8 mouse cellular contexts compared by ENCODE assay signal in the genomic region with DNA sequence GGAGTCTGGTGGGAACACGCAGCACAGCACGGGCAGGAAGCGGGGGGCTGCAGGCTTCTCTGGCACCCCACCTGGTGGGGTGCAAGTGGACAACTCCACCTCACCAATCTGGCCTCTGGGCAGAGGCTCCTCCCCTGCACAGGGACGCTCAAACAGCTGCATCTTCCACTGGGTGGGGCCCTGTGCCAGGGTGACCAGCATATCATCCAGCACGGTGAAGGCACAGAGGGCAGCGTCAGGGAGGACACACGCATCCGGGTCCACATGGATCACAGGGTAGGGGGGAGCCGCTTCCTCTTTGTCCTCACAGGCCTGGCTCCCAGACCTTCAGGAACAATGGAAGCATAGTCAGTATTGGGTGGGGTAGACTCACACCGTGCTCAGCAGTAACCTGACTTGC. TPM values are rescaled to one million over a fixed set of nuclear protein-coding genes. Genes with fewer than 3 reads are reported as not detected.
A peak's percentile ranks its signal among the peaks of the same experiment; 100 is the strongest.
DNase-seq lines count a peak whose midpoint lies in the region; ATAC-seq and TF ChIP-seq lines count a peak whose summit lies in the region.

No protein-coding gene starts in this region.

- TF ChIP-seq POLR2A in bone marrow, adult 2 months (IDR thresholded peaks at IDR 0.05; ENCODE audit: borderline replicate concordance, control insufficient read depth, low read depth, low read length), result no peak

- 73% methylated on average over 10 of the region's 10 CpGs for WGBS in heart, embryonic 10.5 days
- WGBS in bone marrow, adult 2 months, result 73% methylated on average over 10 of the region's 10 CpGs
- 59% methylated on average over 10 of the region's 10 CpGs for WGBS in heart, embryonic 16.5 days

- no peaks in the 10 kb centered on the region for H3K9me3 ChIP-seq in heart, embryonic 10.5 days
- H3K9me3 ChIP-seq in heart, embryonic 16.5 days (replicated peaks; ENCODE audit: control insufficient read depth, low read length), result no peaks in the 10 kb centered on the region

- peak overlapping the region; percentile 93 for H3K4me2 ChIP-seq in heart, embryonic 16.5 days (ENCODE audit: low read depth, low read length)

- ATAC-seq in heart, embryonic 16.5 days (replicated peaks; ENCODE audit: extremely low read depth, insufficient read depth, low FRiP score), result no peak

- peak overlapping the region; percentile 90 for H3K4me3 ChIP-seq in heart, embryonic 10.5 days
- H3K4me3 ChIP-seq in bone marrow, adult 2 months (replicated peaks; ENCODE audit: control insufficient read depth, low read depth, low read length), result peak overlapping the region; percentile 1
- H3K4me3 ChIP-seq in heart, embryonic 16.5 days (ENCODE audit: low read length), result peak overlapping the region; percentile 66

- peak overlapping the region; percentile 77 for H3K9ac ChIP-seq in heart, embryonic 16.5 days (ENCODE audit: low read length)

- H3K27ac ChIP-seq in heart, embryonic 10.5 days, result no peak overlapping the region
- no peak overlapping the region for H3K27ac ChIP-seq in bone marrow, adult 2 months (ENCODE audit: control insufficient read depth, insufficient read depth, low read depth, low read length, poor library complexity)
- no peak overlapping the region for H3K27ac ChIP-seq in heart, embryonic 16.5 days (ENCODE audit: low read length)

- no peak for DNase-seq in heart, embryonic 10.5 days (ENCODE audit: low spot score)
- no peak for DNase-seq in heart, adult 9 months (ENCODE audit: low spot score in 2 of 2)
- peak; percentile 40 to 57 for DNase-seq in lung, postnatal 4 days
- DNase-seq in layer of hippocampus, adult 9-11 months, result no peak
- DNase-seq in right cerebral cortex, adult 2 months (ENCODE audit: low spot score in 2 of 2), result no peak
- no peak for DNase-seq in cerebellum, adult 11-12 months

- H3K27me3 ChIP-seq in heart, embryonic 10.5 days (ENCODE audit: insufficient read depth, poor library complexity, severe bottlenecking), result no peaks in the 10 kb centered on the region
- no peaks in the 10 kb centered on the region for H3K27me3 ChIP-seq in heart, embryonic 16.5 days (ENCODE audit: control insufficient read depth, insufficient read depth, low read length)

- H3K4me1 ChIP-seq in heart, embryonic 10.5 days, result peaks cover 45% of the 10 kb centered on the region
- H3K4me1 ChIP-seq in bone marrow, adult 2 months (ENCODE audit: control insufficient read depth, insufficient read depth, low read length), result no peaks in the 10 kb centered on the region; the same call in 1 of the 2 replicates
- peaks cover 40% of the 10 kb centered on the region for H3K4me1 ChIP-seq in heart, embryonic 16.5 days (ENCODE audit: control insufficient read depth, insufficient read depth, low read length)

- TF ChIP-seq CTCF in bone marrow, adult 2 months (IDR thresholded peaks at IDR 0.05; ENCODE audit: control insufficient read depth, insufficient read depth, low read length), result no peak

- peaks cover 77% of the 10 kb centered on the region for H3K36me3 ChIP-seq in heart, embryonic 10.5 days
- peaks cover 35% of the 10 kb centered on the region for H3K36me3 ChIP-seq in heart, embryonic 16.5 days (ENCODE audit: control insufficient read depth, insufficient read depth)

RNA-seq across cellular contexts. Expression of a gene that starts 1.2 kb away (rescaled TPM):
- 32.5 and 35.9 TPM in 2 replicates for polyA plus RNA-seq in heart, embryonic 10.5 days (2016; fragmentation: Nextera tagmentation; extraction: Ambion mirVana)
- 3.1 and 10.9 TPM in 2 replicates for polyA plus RNA-seq in bone marrow, adult 2 months (2011; ENCODE audit: insufficient read depth, insufficient read length, low replicate concordance, missing spikeins)
- polyA plus RNA-seq in heart, embryonic 16.5 days (2015; fragmentation: Nextera tagmentation; extraction: Ambion mirVana), result 28.8 and 37.3 TPM in 2 replicates

RNA-seq across cellular contexts. Expression of a gene that starts 16.0 kb away (rescaled TPM):
- polyA plus RNA-seq in heart, embryonic 10.5 days (2016; fragmentation: Nextera tagmentation; extraction: Ambion mirVana), result 0.25 and 0.49 TPM in 2 replicates
- polyA plus RNA-seq in bone marrow, adult 2 months (2011; ENCODE audit: insufficient read depth, insufficient read length, low replicate concordance, missing spikeins), result not detected in 2 replicates
- polyA plus RNA-seq in heart, embryonic 16.5 days (2015; fragmentation: Nextera tagmentation; extraction: Ambion mirVana), result 0.71 and 0.91 TPM in 2 replicates

RNA-seq across cellular contexts. Expression of a gene that starts 29.0 kb away (rescaled TPM):
- polyA plus RNA-seq in heart, embryonic 10.5 days (2016; fragmentation: Nextera tagmentation; extraction: Ambion mirVana), result 1,513 and 2,033 TPM in 2 replicates
- 387 and 760 TPM in 2 replicates for polyA plus RNA-seq in bone marrow, adult 2 months (2011; ENCODE audit: insufficient read depth, insufficient read length, low replicate concordance, missing spikeins)
- 1,134 and 1,179 TPM in 2 replicates for polyA plus RNA-seq in heart, embryonic 16.5 days (2015; fragmentation: Nextera tagmentation; extraction: Ambion mirVana)

Comparison
In these comparisons a context has a peak if more than half of its experiments do, and no peak if none do; other contexts are left out.
1. DNase-seq: peak in lung, postnatal 4 days (2 of 2); none in heart, embryonic 10.5 days (single experiment), heart, adult 9 months (0 of 2), layer of hippocampus, adult 9-11 months (single experiment), right cerebral cortex, adult 2 months (0 of 2) and cerebellum, adult 11-12 months (single experiment).
2. H3K4me3 ChIP-seq: peak in every context shown above with its lines; median percentile 90 in heart, embryonic 10.5 days; 66 in heart, embryonic 16.5 days; 1 in bone marrow, adult 2 months.